Mouse (Mus musculus) erythroblast, embryonic 14.5 days (primary cell): ENCODE results near the gene Shisa9.

Experiments used
- GATA1 ChIP-seq: IDR thresholded peaks from 2 replicates; pipeline ENCODE4 v1.6.1; 2012; ENCODE audit warnings: low read length, inconsistent platforms, mixed read lengths
- TAL1 ChIP-seq: IDR thresholded peaks from 3 replicates; pipeline ENCODE4 v1.6.1; 2012; ENCODE audit warnings: low read length, inconsistent platforms, mixed read lengths

- TF ChIP-seq GATA1 = no peak
- TF ChIP-seq TAL1 = no peak
Measured at GRCm38 (mm10) chr16:12209819-12210218, 225.9 kb downstream of the Shisa9 start.
